Comparison of ENCODE assay signal across 13 mouse cellular contexts in genomic region chr5:112748001-112748719, GRCm38 (mm10).
DNase-seq lines count a peak whose midpoint lies in the region; ATAC-seq lines count a peak whose summit lies in the region.
"Had no signal": no experiment of that assay in that cellular context is flagged by ENCODE, and none has a peak within 500 bp of the region (broad histone marks: within the 10 kb centered on the region; RNA-seq: fewer than 3 reads in every experiment).

No protein-coding gene starts in this region.

- no peak overlapping the region for H3K4me2 ChIP-seq in midbrain, embryonic 11.5 days
- H3K4me2 ChIP-seq: limb, embryonic 15.5 days; stomach, embryonic 15.5 days had no signal

- no peaks in the 10 kb centered on the region for H3K27me3 ChIP-seq in midbrain, embryonic 11.5 days (ENCODE audit: control insufficient read depth, insufficient read depth, low read length)
- H3K27me3 ChIP-seq in midbrain, embryonic 10.5 days (ENCODE audit: low read depth, poor library complexity, severe bottlenecking), result no peaks in the 10 kb centered on the region
- 0 out of 2 replicates have a peak, but pooled peaks cover 4% of the 10 kb centered on the region for H3K27me3 ChIP-seq in heart, embryonic 10.5 days (ENCODE audit: insufficient read depth, poor library complexity, severe bottlenecking)
- H3K27me3 ChIP-seq: stomach, embryonic 15.5 days had no signal

- no peaks in the 10 kb centered on the region for H3K4me1 ChIP-seq in midbrain, embryonic 11.5 days (ENCODE audit: control insufficient read depth, insufficient read depth, low read length)
- peaks cover 18% of the 10 kb centered on the region for H3K4me1 ChIP-seq in midbrain, embryonic 10.5 days
- 0 out of 2 replicates have a peak, but pooled peaks cover 4% of the 10 kb centered on the region for H3K4me1 ChIP-seq in heart, embryonic 10.5 days
- H3K4me1 ChIP-seq: stomach, embryonic 15.5 days had no signal

- no peak overlapping the region for H3K4me3 ChIP-seq in midbrain, embryonic 11.5 days (ENCODE audit: low read depth, low read length)
- H3K4me3 ChIP-seq in midbrain, embryonic 10.5 days, result no peak overlapping the region
- H3K4me3 ChIP-seq in heart, embryonic 10.5 days, result no peak overlapping the region
- H3K4me3 ChIP-seq: limb, embryonic 15.5 days; myocyte; stomach, embryonic 15.5 days had no signal

- H3K9me3 ChIP-seq in midbrain, embryonic 11.5 days (ENCODE audit: control insufficient read depth, low read length), result no peaks in the 10 kb centered on the region
- 0 out of 2 replicates have a peak, but pooled peaks cover 4% of the 10 kb centered on the region for H3K9me3 ChIP-seq in midbrain, embryonic 10.5 days (replicated peaks)
- no peaks in the 10 kb centered on the region for H3K9me3 ChIP-seq in heart, embryonic 10.5 days
- H3K9me3 ChIP-seq: limb, embryonic 15.5 days; stomach, embryonic 15.5 days had no signal

- no peak overlapping the region for H3K9ac ChIP-seq in midbrain, embryonic 11.5 days (ENCODE audit: low read length)
- H3K9ac ChIP-seq: limb, embryonic 15.5 days; stomach, embryonic 15.5 days had no signal

- DNase-seq in midbrain, embryonic 11.5 days (ENCODE audit: low spot score, missing footprints), result peak; percentile 72
- DNase-seq in midbrain, embryonic 10.5 days (ENCODE audit: low spot score), result no peak
- peak; percentile 48 for DNase-seq in forelimb bud, embryonic 11.5 days (ENCODE audit: low read depth, low spot score)
- peak; percentile 62 for DNase-seq in mesoderm, embryonic 11.5 days (ENCODE audit: low read depth, low spot score)
- DNase-seq in thymus, postnatal 4 days, result no peak
- no peak for DNase-seq in heart, embryonic 10.5 days (ENCODE audit: low spot score)
- no peak for DNase-seq in spleen, postnatal 36 days (ENCODE audit: low spot score in 2 of 2)
- DNase-seq: heart, postnatal 14 days; lung, postnatal 10 days; right cerebral cortex, postnatal 25 days had no signal

- H3K36me3 ChIP-seq in midbrain, embryonic 11.5 days (ENCODE audit: control insufficient read depth, insufficient read depth, low read length), result no peaks in the 10 kb centered on the region
- no peaks in the 10 kb centered on the region for H3K36me3 ChIP-seq in midbrain, embryonic 10.5 days
- peaks cover 62% of the 10 kb centered on the region for H3K36me3 ChIP-seq in heart, embryonic 10.5 days
- H3K36me3 ChIP-seq: limb, embryonic 15.5 days; stomach, embryonic 15.5 days had no signal

- no peak for ATAC-seq in midbrain, embryonic 11.5 days (ENCODE audit: low FRiP score)

- WGBS in midbrain, embryonic 11.5 days, result 55% methylated on average over 21 of the region's 21 CpGs
- WGBS in midbrain, embryonic 10.5 days, result 49% methylated on average over 21 of the region's 21 CpGs
- WGBS in heart, embryonic 10.5 days, result 45% methylated on average over 21 of the region's 21 CpGs

- no peak overlapping the region for H3K27ac ChIP-seq in midbrain, embryonic 11.5 days (ENCODE audit: low read depth, low read length)
- H3K27ac ChIP-seq in midbrain, embryonic 10.5 days (replicated peaks), result no peak overlapping the region
- H3K27ac ChIP-seq in heart, embryonic 10.5 days, result no peak overlapping the region
- H3K27ac ChIP-seq: limb, embryonic 15.5 days; stomach, embryonic 15.5 days had no signal

Comparison
In these comparisons a context has a peak if more than half of its experiments do, and no peak if none do; other contexts are left out.
1. DNase-seq: peak in midbrain, embryonic 11.5 days (single experiment), forelimb bud, embryonic 11.5 days (single experiment) and mesoderm, embryonic 11.5 days (single experiment); none in midbrain, embryonic 10.5 days (single experiment), thymus, postnatal 4 days (single experiment), heart, embryonic 10.5 days (single experiment) and spleen, postnatal 36 days (0 of 2).